Mouse (Mus musculus): ENCODE data around the gene Olfr798.

DNA sequence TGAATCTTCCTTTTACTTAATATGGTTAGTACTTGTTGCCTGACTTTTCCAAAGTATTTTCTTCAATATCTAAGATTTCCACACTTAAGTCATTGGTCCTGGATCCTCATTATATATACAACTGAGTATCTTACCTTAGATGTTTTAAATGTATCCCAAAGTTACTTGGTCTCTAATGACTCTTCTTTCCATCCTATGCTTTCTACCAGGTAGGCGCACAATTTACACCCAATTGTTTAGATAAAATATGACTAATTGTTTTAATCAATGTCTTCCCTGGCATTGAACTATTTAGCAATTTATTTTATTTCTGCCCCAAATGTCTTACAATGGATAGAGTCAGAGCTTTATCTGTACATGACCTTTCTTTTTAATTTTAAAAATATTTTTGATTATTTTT lies 15.3 kb downstream of the Olfr798 start, which contains the start of gene Olfr796:
- TF ChIP-seq CTCF (IDR thresholded peaks at IDR 0.05; ENCODE audit: extremely low read depth, insufficient read depth, insufficient read length, insufficient replicate concordance), result no peak
- no peak for TF ChIP-seq POLR2A (IDR thresholded peaks at IDR 0.05; ENCODE audit: low read depth, low read length)

All from spleen, adult 2 months (tissue).